Mouse (Mus musculus) heart, postnatal 0 days (tissue): ENCODE measurements around the gene Trappc10.

Experiments used
- CTCF ChIP-seq: IDR thresholded peaks from 2 replicates; pipeline ENCODE4 v1.5.1; 2016; ENCODE audit warnings: antibody characterized with exemption, control low read depth, low read depth
- EP300 ChIP-seq: IDR thresholded peaks from 2 replicates; pipeline ENCODE4 v1.6.1; 2016; ENCODE audit warnings: antibody characterized with exemption, low read depth

DNA sequence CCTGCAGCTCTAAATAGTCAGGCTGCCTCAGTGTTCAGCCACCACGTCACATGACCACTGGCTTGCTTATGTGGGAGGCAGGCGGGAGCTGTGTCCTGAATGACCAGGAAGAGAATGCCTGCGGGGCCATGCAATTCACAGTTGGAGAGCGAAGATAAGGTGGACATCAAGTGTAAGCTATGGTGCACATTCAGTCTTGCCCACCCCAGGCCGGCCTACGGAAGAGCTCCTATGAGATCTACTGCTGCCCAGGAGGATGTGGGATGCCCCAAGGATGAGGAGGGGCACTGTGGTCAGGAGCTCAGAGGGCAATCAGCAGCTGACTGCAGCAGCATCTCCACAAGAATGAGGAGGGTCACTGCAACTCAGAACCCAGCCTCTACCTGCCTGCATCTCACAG, 41.0 kb upstream of the Trappc10 start:
- TF ChIP-seq CTCF (no peak), EP300 (no peak)
